Mouse (Mus musculus): ENCODE data around the gene Col5a1.

The Col5a1 gene

GRCm38 (mm10) chr2:27918106-27918505 lies 31.9 kb downstream of the Col5a1 start:
- DNase-seq (ENCODE audit: inconsistent ontology term): no peak

GRCm38 (mm10) chr2:27919309-27919850 lies 33.2 kb downstream of the Col5a1 start:
- DNase-seq (ENCODE audit: inconsistent ontology term): no peak

GRCm38 (mm10) chr2:27922053-27922452 lies 35.8 kb downstream of the Col5a1 start:
- DNase-seq (ENCODE audit: inconsistent ontology term): no peak

- no peak for DNase-seq (ENCODE audit: inconsistent ontology term)
These were observed 37.5 kb downstream of the Col5a1 start for GRCm38 (mm10) chr2:27923718-27924117.

- DNase-seq (ENCODE audit: inconsistent ontology term): no peak
These were observed 38.2 kb downstream of the Col5a1 start for GRCm38 (mm10) chr2:27924463-27924862.

GRCm38 (mm10) chr2:27926478-27927165 lies 40.4 kb downstream of the Col5a1 start:
- DNase-seq (ENCODE audit: inconsistent ontology term): no peak

GRCm38 (mm10) chr2:27930471-27931015 lies 44.3 kb downstream of the Col5a1 start:
- no peak for DNase-seq (ENCODE audit: inconsistent ontology term)

- DNase-seq (ENCODE audit: inconsistent ontology term): no peak
These were observed 44.9 kb downstream of the Col5a1 start for GRCm38 (mm10) chr2:27931130-27931529.

- DNase-seq (ENCODE audit: inconsistent ontology term): peak; percentile 91
These were observed 45.7 kb downstream of the Col5a1 start for GRCm38 (mm10) chr2:27931971-27932370.

GRCm38 (mm10) chr2:27934269-27934668 lies 48.0 kb downstream of the Col5a1 start:
- no peak for DNase-seq (ENCODE audit: inconsistent ontology term)

GRCm38 (mm10) chr2:27934831-27935230 lies 48.6 kb downstream of the Col5a1 start:
- DNase-seq (ENCODE audit: inconsistent ontology term): no peak

- DNase-seq (ENCODE audit: inconsistent ontology term): no peak
These were observed 49.2 kb downstream of the Col5a1 start for GRCm38 (mm10) chr2:27935441-27935840.

- peak; percentile 84 for DNase-seq (ENCODE audit: inconsistent ontology term)
These were observed 50.5 kb downstream of the Col5a1 start for GRCm38 (mm10) chr2:27936607-27937191.

- peak; percentile 71 for DNase-seq (ENCODE audit: inconsistent ontology term)
These were observed 53.2 kb downstream of the Col5a1 start for GRCm38 (mm10) chr2:27939433-27939832.

GRCm38 (mm10) chr2:27940144-27940543 lies 53.9 kb downstream of the Col5a1 start:
- no peak for DNase-seq (ENCODE audit: inconsistent ontology term)

- DNase-seq (ENCODE audit: inconsistent ontology term): no peak
These were observed 61.0 kb downstream of the Col5a1 start for GRCm38 (mm10) chr2:27947252-27947651.

- no peak for DNase-seq (ENCODE audit: inconsistent ontology term)
These were observed 61.7 kb downstream of the Col5a1 start for GRCm38 (mm10) chr2:27947917-27948316.

GRCm38 (mm10) chr2:27953866-27954265 lies 67.6 kb downstream of the Col5a1 start:
- DNase-seq (ENCODE audit: inconsistent ontology term): no peak

- no peak for DNase-seq (ENCODE audit: inconsistent ontology term)
These were observed 68.7 kb downstream of the Col5a1 start for GRCm38 (mm10) chr2:27954924-27955323.

GRCm38 (mm10) chr2:27956751-27957150 lies 70.5 kb downstream of the Col5a1 start:
- DNase-seq (ENCODE audit: inconsistent ontology term): no peak

GRCm38 (mm10) chr2:27957184-27957583 lies 71.0 kb downstream of the Col5a1 start:
- peak; percentile 89 for DNase-seq (ENCODE audit: inconsistent ontology term)

- peak; percentile 20 for DNase-seq (ENCODE audit: inconsistent ontology term)
These were observed 73.0 kb downstream of the Col5a1 start for GRCm38 (mm10) chr2:27959275-27959674.

GRCm38 (mm10) chr2:27961190-27961589 lies 75.0 kb downstream of the Col5a1 start:
- DNase-seq (ENCODE audit: inconsistent ontology term): no peak

Measured in Muller cell, postnatal 12 days (primary cell).